ENCODE assay signal across 18 mouse cellular contexts in genomic region chr13:82903637-82904036, GRCm38 (mm10).
"Had no signal": no experiment of that assay in that cellular context is flagged by ENCODE, and none has a peak within 500 bp of the region (broad histone marks: within the 10 kb centered on the region; RNA-seq: fewer than 3 reads in every experiment).

No protein-coding gene starts in this region.

- H3K36me3 ChIP-seq: midbrain, embryonic 10.5 days; midbrain, embryonic 13.5 days; midbrain, embryonic 15.5 days; neural tube, embryonic 13.5 days; neural tube, embryonic 15.5 days had no signal

- H3K27ac ChIP-seq: midbrain, embryonic 10.5 days; midbrain, embryonic 13.5 days; midbrain, embryonic 15.5 days; neural tube, embryonic 13.5 days; neural tube, embryonic 15.5 days had no signal

- H3K27me3 ChIP-seq: midbrain, embryonic 13.5 days; midbrain, embryonic 15.5 days; neural tube, embryonic 13.5 days; neural tube, embryonic 15.5 days had no signal

- H3K4me3 ChIP-seq: midbrain, embryonic 10.5 days; midbrain, embryonic 13.5 days; midbrain, embryonic 15.5 days; myocyte; neural tube, embryonic 13.5 days; neural tube, embryonic 15.5 days had no signal

- ATAC-seq: midbrain, embryonic 13.5 days; midbrain, embryonic 15.5 days had no signal

- H3K9ac ChIP-seq: lung, embryonic 14.5 days; midbrain, embryonic 13.5 days; midbrain, embryonic 15.5 days; neural tube, embryonic 13.5 days; neural tube, embryonic 15.5 days had no signal

- H3K9me3 ChIP-seq: midbrain, embryonic 10.5 days; midbrain, embryonic 13.5 days; midbrain, embryonic 15.5 days; neural tube, embryonic 13.5 days; neural tube, embryonic 15.5 days had no signal

- H3K4me2 ChIP-seq: lung, embryonic 14.5 days; midbrain, embryonic 13.5 days; midbrain, embryonic 15.5 days; neural tube, embryonic 13.5 days; neural tube, embryonic 15.5 days had no signal

- DNase-seq: lung, adult 18-20 months; lung, embryonic 14.5 days; lung, postnatal 10 days; lung, postnatal 4 days; retina, postnatal 1 day; right cerebral cortex, adult 18-20 months; right cerebral cortex, postnatal 25 days; right cerebral cortex, postnatal 4 days; spleen, adult 18-20 months; thymus, adult 18-20 months; thymus, postnatal 14 days; thymus, postnatal 36 days had no signal

- H3K4me1 ChIP-seq: midbrain, embryonic 10.5 days; midbrain, embryonic 13.5 days; midbrain, embryonic 15.5 days; neural tube, embryonic 15.5 days had no signal
